Mouse (Mus musculus) thymus, adult 2 months (tissue): ENCODE data around the gene Asb13.

Source experiments
- CTCF ChIP-seq: fragments of 200-500 bp; IDR thresholded peaks from 2 replicates; pipeline ENCODE4 v1.5.1; 2012; ENCODE audit warnings: mild to moderate bottlenecking, control low read depth, low read length, moderate library complexity, borderline replicate concordance; ENCODE audit not compliant: control insufficient read depth, poor library complexity, insufficient read depth; ENCODE audit errors: extremely low read depth
- POLR2A ChIP-seq: fragments of 200-500 bp; IDR thresholded peaks from 2 replicates; pipeline ENCODE4 v1.6.1; 2012; ENCODE audit warnings: mild to moderate bottlenecking, low read length, control low read depth, moderate library complexity; ENCODE audit not compliant: control insufficient read depth, poor library complexity, insufficient read depth; ENCODE audit errors: extremely low read depth

DNA sequence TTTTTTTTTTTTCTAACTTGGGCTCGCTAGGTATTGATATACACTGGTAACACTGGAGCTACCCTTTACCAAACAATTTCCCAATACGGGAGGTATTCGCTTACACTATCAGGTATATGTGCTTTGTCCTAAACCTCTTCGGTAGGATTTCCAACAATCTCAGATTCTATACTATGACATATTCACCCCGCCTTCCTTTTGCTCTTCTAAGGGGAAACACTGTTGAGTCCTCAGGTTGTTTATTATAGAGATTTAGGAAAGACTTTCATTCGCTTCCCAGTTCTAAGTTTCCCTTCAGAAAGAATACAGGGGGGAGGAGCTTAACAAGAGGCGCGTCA is 24.1 kb upstream of the Asb13 start:
- TF ChIP-seq CTCF (no peak), POLR2A (no peak)
